Mouse (Mus musculus): Measurements from ENCODE around the gene Zbtb2. TPM values are rescaled to one million over a fixed set of nuclear protein-coding genes. Genes with fewer than 3 reads are reported as not detected.

Zbtb2 gene
- total and polyA plus RNA-seq, 3 experiments: 7.5 to 21.5 (median 11.9) TPM

- H3K36me3 ChIP-seq (replicated peaks): peaks cover 43% of the 10 kb centered on the region
- ATAC-seq (ENCODE audit: extremely low read depth, insufficient number of reproducible peaks, low FRiP score, poor library complexity, severe bottlenecking): no peak
- no peaks in the 10 kb centered on the region for H3K27me3 ChIP-seq (ENCODE audit: insufficient read depth, low read length)
- H3K4me3 ChIP-seq (ENCODE audit: low read depth, low read length): no peak overlapping the region
- DNase-seq (ENCODE audit: low spot score): no peak
- H3K9me3 ChIP-seq (replicated peaks): no peaks in the 10 kb centered on the region
- no peaks in the 10 kb centered on the region for H3K4me1 ChIP-seq (ENCODE audit: insufficient read depth, low read depth, low read length)
- TF ChIP-seq GATA2 (IDR thresholded peaks at IDR 0.05; ENCODE audit: borderline replicate concordance, low read depth, low read length) (no peak), TAL1 (conservative IDR thresholded peaks at IDR 0.05; ENCODE audit: low read depth, low read length) (no peak), GATA1 (IDR thresholded peaks at IDR 0.05; ENCODE audit: borderline replicate concordance, low read length) (no peak), CTCF (IDR thresholded peaks at IDR 0.05; ENCODE audit: low read depth, low read length) (no peak), POLR2AphosphoS5 (IDR thresholded peaks at IDR 0.05; ENCODE audit: insufficient replicate concordance, low read depth, low read length) (no peak)
These were observed 11.4 kb downstream of the Zbtb2 start for GRCm38 (mm10) chr10:4376461-4376860.

GRCm38 (mm10) chr10:4375267-4375666 is 12.6 kb downstream of the Zbtb2 start:
- DNase-seq (ENCODE audit: low spot score) (no peak), ATAC-seq (ENCODE audit: extremely low read depth, insufficient number of reproducible peaks, low FRiP score, poor library complexity, severe bottlenecking) (no peak)
- no peaks in the 10 kb centered on the region for H3K4me1 ChIP-seq (ENCODE audit: insufficient read depth, low read depth, low read length)
- no peaks in the 10 kb centered on the region for H3K27me3 ChIP-seq (ENCODE audit: insufficient read depth, low read length)
- H3K36me3 ChIP-seq (replicated peaks): peaks cover 47% of the 10 kb centered on the region
- no peak overlapping the region for H3K4me3 ChIP-seq (ENCODE audit: low read depth, low read length)
- TF ChIP-seq POLR2AphosphoS5 (IDR thresholded peaks at IDR 0.05; ENCODE audit: insufficient replicate concordance, low read depth, low read length): no peak
- TF ChIP-seq CTCF (IDR thresholded peaks at IDR 0.05; ENCODE audit: low read depth, low read length): no peak
- TF ChIP-seq GATA1 (IDR thresholded peaks at IDR 0.05; ENCODE audit: borderline replicate concordance, low read length): no peak
- TF ChIP-seq GATA2 (IDR thresholded peaks at IDR 0.05; ENCODE audit: borderline replicate concordance, low read depth, low read length): no peak
- no peak for TF ChIP-seq TAL1 (conservative IDR thresholded peaks at IDR 0.05; ENCODE audit: low read depth, low read length)
- no peaks in the 10 kb centered on the region for H3K9me3 ChIP-seq (replicated peaks)

GRCm38 (mm10) chr10:4374734-4375133 is 13.2 kb downstream of the Zbtb2 start:
- peaks cover 47% of the 10 kb centered on the region for H3K36me3 ChIP-seq (replicated peaks)
- no peak for DNase-seq (ENCODE audit: low spot score)
- no peak for ATAC-seq (ENCODE audit: extremely low read depth, insufficient number of reproducible peaks, low FRiP score, poor library complexity, severe bottlenecking)
- H3K27me3 ChIP-seq (ENCODE audit: insufficient read depth, low read length): no peaks in the 10 kb centered on the region
- no peak for TF ChIP-seq GATA2 (IDR thresholded peaks at IDR 0.05; ENCODE audit: borderline replicate concordance, low read depth, low read length)
- no peak for TF ChIP-seq POLR2AphosphoS5 (IDR thresholded peaks at IDR 0.05; ENCODE audit: insufficient replicate concordance, low read depth, low read length)
- TF ChIP-seq TAL1 (conservative IDR thresholded peaks at IDR 0.05; ENCODE audit: low read depth, low read length): no peak
- no peak for TF ChIP-seq CTCF (IDR thresholded peaks at IDR 0.05; ENCODE audit: low read depth, low read length)
- TF ChIP-seq GATA1 (IDR thresholded peaks at IDR 0.05; ENCODE audit: borderline replicate concordance, low read length): no peak
- H3K4me3 ChIP-seq (ENCODE audit: low read depth, low read length): no peak overlapping the region
- H3K9me3 ChIP-seq (replicated peaks): no peaks in the 10 kb centered on the region
- H3K4me1 ChIP-seq (ENCODE audit: insufficient read depth, low read depth, low read length): no peaks in the 10 kb centered on the region

GRCm38 (mm10) chr10:4374239-4374638 is 13.7 kb downstream of the Zbtb2 start:
- Histone ChIP-seq H3K4me3 (ENCODE audit: low read depth, low read length) (no peak overlapping the region), H3K9me3 (replicated peaks) (no peaks in the 10 kb centered on the region), H3K36me3 (replicated peaks) (peaks cover 48% of the 10 kb centered on the region), H3K27me3 (ENCODE audit: insufficient read depth, low read length) (no peaks in the 10 kb centered on the region), H3K4me1 (ENCODE audit: insufficient read depth, low read depth, low read length) (no peaks in the 10 kb centered on the region)
- no peak for DNase-seq (ENCODE audit: low spot score)
- TF ChIP-seq POLR2AphosphoS5 (IDR thresholded peaks at IDR 0.05; ENCODE audit: insufficient replicate concordance, low read depth, low read length) (no peak), GATA2 (IDR thresholded peaks at IDR 0.05; ENCODE audit: borderline replicate concordance, low read depth, low read length) (no peak), TAL1 (conservative IDR thresholded peaks at IDR 0.05; ENCODE audit: low read depth, low read length) (no peak)
- no peak for ATAC-seq (ENCODE audit: extremely low read depth, insufficient number of reproducible peaks, low FRiP score, poor library complexity, severe bottlenecking)

- ATAC-seq (ENCODE audit: extremely low read depth, insufficient number of reproducible peaks, low FRiP score, poor library complexity, severe bottlenecking): no peak
These were observed 14.3 kb downstream of the Zbtb2 start for GRCm38 (mm10) chr10:4373558-4373957.

GRCm38 (mm10) chr10:4372011-4372410 is 15.9 kb downstream of the Zbtb2 start:
- Histone ChIP-seq H3K27me3 (ENCODE audit: insufficient read depth, low read length) (no peaks in the 10 kb centered on the region), H3K4me1 (ENCODE audit: insufficient read depth, low read depth, low read length) (no peaks in the 10 kb centered on the region), H3K36me3 (replicated peaks) (peaks cover 58% of the 10 kb centered on the region), H3K4me3 (ENCODE audit: low read depth, low read length) (no peak overlapping the region), H3K9me3 (replicated peaks) (no peaks in the 10 kb centered on the region)
- TF ChIP-seq TAL1 (conservative IDR thresholded peaks at IDR 0.05; ENCODE audit: low read depth, low read length) (no peak), CTCF (IDR thresholded peaks at IDR 0.05; ENCODE audit: low read depth, low read length) (peak; percentile 40)
- DNase-seq (ENCODE audit: low spot score): peak; percentile 20
- ATAC-seq (ENCODE audit: extremely low read depth, insufficient number of reproducible peaks, low FRiP score, poor library complexity, severe bottlenecking): no peak

More at GRCm38 (mm10) chr10:4373558-4373957, 14.3 kb downstream of the Zbtb2 start:
- Histone ChIP-seq H3K4me1 (ENCODE audit: insufficient read depth, low read depth, low read length) (no peaks in the 10 kb centered on the region), H3K4me3 (ENCODE audit: low read depth, low read length) (no peak overlapping the region), H3K9me3 (replicated peaks) (no peaks in the 10 kb centered on the region), H3K27me3 (ENCODE audit: insufficient read depth, low read length) (no peaks in the 10 kb centered on the region), H3K36me3 (replicated peaks) (peaks cover 54% of the 10 kb centered on the region)
- DNase-seq (ENCODE audit: low spot score): no peak
- no peak for TF ChIP-seq GATA2 (IDR thresholded peaks at IDR 0.05; ENCODE audit: borderline replicate concordance, low read depth, low read length)

- ATAC-seq (ENCODE audit: extremely low read depth, insufficient number of reproducible peaks, low FRiP score, poor library complexity, severe bottlenecking) (no peak), DNase-seq (ENCODE audit: low spot score) (no peak)
- H3K9me3 ChIP-seq (replicated peaks): no peaks in the 10 kb centered on the region
- TF ChIP-seq GATA1 (IDR thresholded peaks at IDR 0.05; ENCODE audit: borderline replicate concordance, low read length) (no peak), CTCF (IDR thresholded peaks at IDR 0.05; ENCODE audit: low read depth, low read length) (no peak), TAL1 (conservative IDR thresholded peaks at IDR 0.05; ENCODE audit: low read depth, low read length) (no peak), GATA2 (IDR thresholded peaks at IDR 0.05; ENCODE audit: borderline replicate concordance, low read depth, low read length) (no peak), POLR2AphosphoS5 (IDR thresholded peaks at IDR 0.05; ENCODE audit: insufficient replicate concordance, low read depth, low read length) (no peak)
- no peak overlapping the region for H3K4me3 ChIP-seq (ENCODE audit: low read depth, low read length)
- H3K4me1 ChIP-seq (ENCODE audit: insufficient read depth, low read depth, low read length): no peaks in the 10 kb centered on the region
- H3K27me3 ChIP-seq (ENCODE audit: insufficient read depth, low read length): no peaks in the 10 kb centered on the region
- peaks cover 54% of the 10 kb centered on the region for H3K36me3 ChIP-seq (replicated peaks)
These were observed 17.8 kb downstream of the Zbtb2 start for GRCm38 (mm10) chr10:4370105-4370504.

Data from G1E (cell line).